Mouse (Mus musculus) limb, embryonic 14.5 days (tissue): ENCODE data around the gene Fndc1. TPM values are rescaled to one million over a fixed set of nuclear protein-coding genes. Genes with fewer than 3 reads are reported as not detected.

Experiments used
- ATAC-seq: fragments of 200-750 bp; cut with Nextera tagmentation; 2 replicates; pipeline ENCODE4 v1.8.0; 2017; ENCODE audit warnings: low read depth, moderate number of reproducible peaks, moderate TSS enrichment; ENCODE audit not compliant: low FRiP score
- DNase-seq: peaks from one replicate; pipeline ENCODE4 v3.0.0-alpha.2; 2015; ENCODE audit warnings: low spot score
- H3K27ac ChIP-seq: fragments of 300-500 bp; sonication (generic); replicated peaks from 2 replicates; pipeline ENCODE4 v1.5.1; 2014; ENCODE audit warnings: low read depth, mild to moderate bottlenecking, low read length, moderate library complexity, mixed read lengths
- H3K27me3 ChIP-seq: fragments of 300-500 bp; sonication (generic); 2 replicates; pipeline ENCODE4 v1.6.1; 2014; ENCODE audit warnings: low read length, mixed read lengths; ENCODE audit not compliant: control insufficient read depth, insufficient read depth
- H3K36me3 ChIP-seq: fragments of 300-500 bp; sonication (generic); 2 replicates; pipeline ENCODE4 v1.6.1; 2014; ENCODE audit warnings: mild to moderate bottlenecking, low read length, moderate library complexity, mixed read lengths; ENCODE audit not compliant: control insufficient read depth, insufficient read depth
- H3K4me1 ChIP-seq: fragments of 300-500 bp; sonication (generic); 2 replicates; pipeline ENCODE4 v1.6.1; 2014; ENCODE audit warnings: antibody characterized with exemption, low read length, mixed read lengths; ENCODE audit not compliant: control insufficient read depth, insufficient read depth
- H3K4me2 ChIP-seq: fragments of 300-500 bp; sonication (generic); replicated peaks from 2 replicates; pipeline ENCODE4 v1.6.1; 2014; ENCODE audit warnings: low read depth, mild to moderate bottlenecking, low read length, moderate library complexity; ENCODE audit not compliant: severe bottlenecking
- H3K4me3 ChIP-seq: fragments of 300-500 bp; sonication (generic); replicated peaks from 2 replicates; pipeline ENCODE4 v1.5.1; 2014; ENCODE audit warnings: low read length
- H3K9ac ChIP-seq: fragments of 300-500 bp; sonication (generic); 2 replicates; pipeline ENCODE4 v1.6.1; 2014; ENCODE audit warnings: mild to moderate bottlenecking, low read depth, low read length, moderate library complexity; ENCODE audit not compliant: severe bottlenecking
- H3K9me3 ChIP-seq: fragments of 300-500 bp; sonication (generic); 2 replicates; pipeline ENCODE4 v1.6.1; 2016; ENCODE audit warnings: low read length; ENCODE audit not compliant: control insufficient read depth
- POLR2A ChIP-seq: fragments of 200-500 bp; IDR thresholded peaks from 2 replicates; pipeline ENCODE4 v1.8.0; 2012; ENCODE audit warnings: inconsistent platforms, mild to moderate bottlenecking, moderate library complexity, borderline replicate concordance; ENCODE audit not compliant: insufficient read depth, insufficient read length; ENCODE audit errors: extremely low read depth
- WGBS: fragments of 180-500 bp; shearing (Covaris S2); extraction: QIAGEN DNeasy Blood & Tissue Kit; methylation state at CpG from one replicate; pipeline ENCODE4 v1.1.7; 2014; 5-methylcytosine and 5-hydroxymethylcytosine counted together
- polyA plus RNA-seq, 2 experiments: library from polyadenylated mRNA; depleted of rRNA in 1 of 2; stranded (reverse) in 1 of 2; unstranded in 1 of 2; fragments of >200 nt; fragmentation: Nextera tagmentation in 1 of 2; extraction: Ambion mirVana in 1 of 2; gene quantifications; 2 replicates each; pipeline versions ENCODE4 v1.2.1 to v1.2.3; 2012 to 2014

The Fndc1 gene
- polyA plus RNA-seq, 2 experiments, result 58.4 to 82.3 TPM

GRCm38 (mm10) chr17:7820176-7820575 is 6.9 kb downstream of the Fndc1 start:
- Histone ChIP-seq H3K4me3 (no peak overlapping the region), H3K9me3 (no peaks in the 10 kb centered on the region), H3K27ac (no peak overlapping the region), H3K4me1 (no peaks in the 10 kb centered on the region), H3K27me3 (no peaks in the 10 kb centered on the region; the same call in 1 of the 2 replicates), H3K4me2 (no peak overlapping the region), H3K36me3 (no peaks in the 10 kb centered on the region), H3K9ac (no peak overlapping the region)
- WGBS, result 82% methylated on average over 7 of the region's 7 CpGs
- DNase-seq, result no peak
- no peak for ATAC-seq
- no peak for TF ChIP-seq POLR2A

GRCm38 (mm10) chr17:7816602-7817001 is 10.5 kb downstream of the Fndc1 start:
- H3K4me3 ChIP-seq, result no peak overlapping the region
- no peak for TF ChIP-seq POLR2A
- H3K27me3 ChIP-seq, result no peaks in the 10 kb centered on the region
- H3K36me3 ChIP-seq, result no peaks in the 10 kb centered on the region
- H3K4me1 ChIP-seq, result no peaks in the 10 kb centered on the region
- no peak overlapping the region for H3K9ac ChIP-seq
- no peak overlapping the region for H3K4me2 ChIP-seq
- no peak overlapping the region for H3K27ac ChIP-seq
- H3K9me3 ChIP-seq, result no peaks in the 10 kb centered on the region
- ATAC-seq (no peak), DNase-seq (no peak)
- 89% methylated on average over 2 of the region's 2 CpGs for WGBS

DNA sequence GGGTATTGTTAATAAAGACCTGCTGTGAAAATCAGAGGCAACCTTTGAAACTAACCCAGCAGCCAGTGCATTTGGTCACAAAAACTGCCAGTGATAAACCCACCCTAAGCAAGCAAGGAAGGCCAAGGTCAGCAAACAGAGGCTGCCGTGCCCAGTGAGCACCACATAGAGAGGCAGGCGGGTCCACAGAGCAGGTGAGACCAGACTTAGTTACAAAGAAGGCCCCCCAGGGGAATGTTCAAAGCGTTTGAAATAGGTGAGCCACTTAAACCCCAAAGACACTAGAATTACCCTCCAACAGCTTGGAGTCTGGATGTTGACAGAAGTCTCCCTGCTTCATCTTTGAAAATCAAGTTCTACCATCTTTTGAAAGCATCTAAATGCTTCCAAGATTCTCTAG is 12.7 kb downstream of the Fndc1 start:
- 59% methylated on average over 3 of the region's 3 CpGs for WGBS
- no peaks in the 10 kb centered on the region for H3K9me3 ChIP-seq
- H3K27ac ChIP-seq, result no peak overlapping the region
- no peak overlapping the region for H3K4me2 ChIP-seq
- no peak overlapping the region for H3K9ac ChIP-seq
- H3K27me3 ChIP-seq, result no peaks in the 10 kb centered on the region
- no peaks in the 10 kb centered on the region for H3K4me1 ChIP-seq
- H3K4me3 ChIP-seq, result no peak overlapping the region
- ATAC-seq, result no peak
- H3K36me3 ChIP-seq, result no peaks in the 10 kb centered on the region
- no peak for TF ChIP-seq POLR2A
- DNase-seq, result no peak

GRCm38 (mm10) chr17:7808043-7808442 is 19.1 kb downstream of the Fndc1 start:
- no peak for ATAC-seq
- Histone ChIP-seq H3K27ac (no peak overlapping the region), H3K9ac (no peak overlapping the region), H3K27me3 (no peaks in the 10 kb centered on the region), H3K9me3 (no peaks in the 10 kb centered on the region), H3K4me1 (no peaks in the 10 kb centered on the region), H3K36me3 (no peaks in the 10 kb centered on the region), H3K4me2 (no peak overlapping the region), H3K4me3 (no peak overlapping the region)
- no peak for DNase-seq
- WGBS, result 88% methylated on average over 2 of the region's 2 CpGs
- TF ChIP-seq POLR2A, result no peak

DNA sequence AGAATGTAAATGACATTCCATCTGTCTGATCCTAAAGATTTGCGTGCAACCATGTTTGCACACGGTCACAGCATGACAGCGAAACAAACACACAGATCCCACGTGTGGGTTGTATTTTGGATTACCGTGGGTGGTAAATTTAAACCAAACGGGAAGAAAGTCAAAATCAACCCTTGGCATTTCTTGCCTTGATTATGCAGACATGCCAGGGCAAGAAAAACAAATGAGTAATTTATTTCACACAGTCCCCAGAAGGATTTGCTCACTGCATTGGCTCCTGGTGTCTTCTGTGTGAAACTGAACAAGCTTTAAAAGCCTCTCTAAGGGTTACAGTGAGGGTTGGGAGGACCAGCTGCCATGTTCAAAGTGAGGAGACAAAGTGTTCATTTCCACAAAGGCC is 22.0 kb downstream of the Fndc1 start:
- WGBS, result 74% methylated on average over 6 of the region's 6 CpGs
- DNase-seq (no peak), ATAC-seq (no peak)
- Histone ChIP-seq H3K4me1 (0 out of 2 replicates have a peak, but pooled peaks cover 2% of the 10 kb centered on the region), H3K27me3 (no peaks in the 10 kb centered on the region), H3K4me2 (no peak overlapping the region), H3K9me3 (no peaks in the 10 kb centered on the region), H3K36me3 (no peaks in the 10 kb centered on the region), H3K27ac (no peak overlapping the region), H3K9ac (no peak overlapping the region), H3K4me3 (no peak overlapping the region)
- no peak for TF ChIP-seq POLR2A

- H3K9me3 ChIP-seq, result no peaks in the 10 kb centered on the region
- H3K4me3 ChIP-seq, result no peak overlapping the region
- WGBS, result 63% methylated on average over 9 of the region's 9 CpGs
- no peak for TF ChIP-seq POLR2A
- H3K27ac ChIP-seq, result no peak overlapping the region
- H3K4me1 ChIP-seq, result 0 out of 2 replicates have a peak, but pooled peaks cover 2% of the 10 kb centered on the region
- ATAC-seq, result no peak
- no peak overlapping the region for H3K4me2 ChIP-seq
- no peak for DNase-seq
- no peaks in the 10 kb centered on the region for H3K27me3 ChIP-seq
- no peaks in the 10 kb centered on the region for H3K36me3 ChIP-seq
- H3K9ac ChIP-seq, result no peak overlapping the region
Observed at GRCm38 (mm10) chr17:7802483-7802882, 24.6 kb downstream of the Fndc1 start.
